Mouse (Mus musculus) cerebellum, adult 2 months (tissue): ENCODE results near the gene Klhl42.

Source experiments
- CTCF ChIP-seq: fragments of 200-500 bp; IDR thresholded peaks from 2 replicates; pipeline ENCODE4 v1.5.1; 2011; ENCODE audit warnings: low read depth, mild to moderate bottlenecking, control low read depth, low read length, moderate library complexity, borderline replicate concordance; ENCODE audit not compliant: insufficient read depth
- POLR2A ChIP-seq: fragments of 200-500 bp; IDR thresholded peaks from 2 replicates; pipeline ENCODE4 v1.6.1; 2011; ENCODE audit warnings: low read length, control low read depth, borderline replicate concordance; ENCODE audit not compliant: insufficient read depth

- no peak for TF ChIP-seq CTCF
- TF ChIP-seq POLR2A: no peak
Measured at GRCm38 (mm10) chr6:147118190-147118589, 27.0 kb downstream of the Klhl42 start.
